Mouse (Mus musculus): ENCODE data around the gene Slc39a2. TPM values are rescaled to one million over a fixed set of nuclear protein-coding genes. Genes with fewer than 3 reads are reported as not detected.
A peak's percentile ranks its signal among the peaks of the same experiment; 100 is the strongest.

The Slc39a2 gene
- polyA plus RNA-seq, 1 experiment from 2014 or later, result 1.9 TPM

DNA sequence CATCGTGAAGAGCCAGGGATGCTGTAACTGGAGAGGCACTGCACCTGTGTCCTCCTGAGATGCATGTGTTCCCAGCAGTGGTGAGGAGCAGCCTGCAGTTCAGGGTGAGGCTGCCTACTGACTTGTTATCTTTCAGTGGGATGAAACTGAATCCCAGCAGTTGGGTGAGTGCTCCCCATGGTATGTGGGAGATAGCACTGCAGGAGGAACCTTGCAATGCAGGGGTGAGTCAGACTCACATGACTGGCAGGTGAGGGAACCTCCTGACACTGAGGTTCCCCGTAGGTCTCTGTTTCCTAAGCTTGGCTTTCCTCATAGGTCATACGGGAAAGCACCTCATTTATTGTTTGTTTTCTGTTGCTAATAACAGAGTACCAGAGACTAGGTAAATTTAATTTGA lies 15.2 kb upstream of the Slc39a2 start:
- no peak overlapping the region for H3K4me2 ChIP-seq (ENCODE audit: low read length)
- ATAC-seq, result no peak
- 85% methylated on average over 3 of the region's 3 CpGs for WGBS

DNA sequence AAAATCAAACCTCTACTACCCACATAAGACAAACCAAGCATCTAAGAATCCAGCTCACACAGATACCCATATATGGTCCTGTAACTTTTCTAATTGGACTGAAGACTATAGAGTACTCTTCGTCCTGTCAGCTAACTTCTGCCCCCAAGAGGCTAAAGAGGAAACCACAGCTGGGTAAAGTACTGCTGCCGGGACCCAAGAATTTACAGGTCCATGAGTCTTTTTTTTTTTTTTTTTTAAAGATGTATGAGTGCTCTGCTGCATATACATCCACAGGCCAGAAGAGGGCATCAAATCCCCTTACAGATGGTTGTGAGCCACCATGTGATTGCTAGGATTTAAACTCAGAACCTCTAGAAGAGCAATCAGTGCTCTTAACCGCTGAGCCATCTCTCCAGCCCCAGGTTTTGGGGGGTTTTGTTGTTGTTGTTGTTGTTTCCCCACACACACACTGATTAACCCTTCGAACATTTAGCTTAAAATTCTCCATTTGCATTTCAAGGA lies 9.1 kb upstream of the Slc39a2 start:
- Histone ChIP-seq H3K27ac (ENCODE audit: low read depth, low read length) (peak overlapping the region; percentile 83), H3K9ac (ENCODE audit: low read depth, low read length) (no peak overlapping the region), H3K27me3 (replicated peaks; ENCODE audit: control insufficient read depth, insufficient read depth, low read length) (no peaks in the 10 kb centered on the region), H3K4me2 (ENCODE audit: low read length) (peak overlapping the region; percentile 75), H3K4me1 (ENCODE audit: control insufficient read depth, insufficient read depth, low read depth, low read length) (peaks cover 12% of the 10 kb centered on the region), H3K9me3 (ENCODE audit: control insufficient read depth, low read length) (no peaks in the 10 kb centered on the region), H3K4me3 (ENCODE audit: low read length) (peak overlapping the region; percentile 74), H3K36me3 (ENCODE audit: control insufficient read depth, insufficient read depth, low read length) (peaks cover 10% of the 10 kb centered on the region; the same call in 1 of the 2 replicates)
- ATAC-seq, result peak; percentile 25
- under 1% methylated on average over 4 of the region's 4 CpGs for WGBS

More for the DNA sequence above, 15.2 kb upstream of the Slc39a2 start:
- no peak overlapping the region for H3K27ac ChIP-seq (ENCODE audit: low read depth, low read length)
- H3K9ac ChIP-seq (ENCODE audit: low read depth, low read length), result no peak overlapping the region
- H3K4me3 ChIP-seq (ENCODE audit: low read length), result no peak overlapping the region
- H3K9me3 ChIP-seq (ENCODE audit: control insufficient read depth, low read length), result no peaks in the 10 kb centered on the region
- H3K36me3 ChIP-seq (ENCODE audit: control insufficient read depth, insufficient read depth, low read length), result no peaks in the 10 kb centered on the region
- H3K27me3 ChIP-seq (replicated peaks; ENCODE audit: control insufficient read depth, insufficient read depth, low read length), result no peaks in the 10 kb centered on the region
- no peaks in the 10 kb centered on the region for H3K4me1 ChIP-seq (ENCODE audit: control insufficient read depth, insufficient read depth, low read depth, low read length)

GRCm38 (mm10) chr14:51884031-51884544 lies 8.6 kb upstream of the Slc39a2 start:
- Histone ChIP-seq H3K4me2 (ENCODE audit: low read length) (peak overlapping the region; percentile 75), H3K4me1 (ENCODE audit: control insufficient read depth, insufficient read depth, low read depth, low read length) (peaks cover 12% of the 10 kb centered on the region), H3K9ac (ENCODE audit: low read depth, low read length) (peak overlapping the region; percentile 75), H3K36me3 (ENCODE audit: control insufficient read depth, insufficient read depth, low read length) (peaks cover 12% of the 10 kb centered on the region), H3K4me3 (ENCODE audit: low read length) (peak overlapping the region; percentile 74), H3K27ac (ENCODE audit: low read depth, low read length) (peak overlapping the region; percentile 83), H3K27me3 (replicated peaks; ENCODE audit: control insufficient read depth, insufficient read depth, low read length) (no peaks in the 10 kb centered on the region), H3K9me3 (ENCODE audit: control insufficient read depth, low read length) (no peaks in the 10 kb centered on the region)
- no peak; the same call in none of the 2 replicates for ATAC-seq
- WGBS, result 3% methylated on average over 14 of the region's 14 CpGs

- Histone ChIP-seq H3K9me3 (ENCODE audit: control insufficient read depth, low read length) (no peaks in the 10 kb centered on the region), H3K36me3 (ENCODE audit: control insufficient read depth, insufficient read depth, low read length) (peaks cover 18% of the 10 kb centered on the region), H3K4me3 (ENCODE audit: low read length) (peak within 1 kb of the TSS; percentile 74), H3K4me1 (ENCODE audit: control insufficient read depth, insufficient read depth, low read depth, low read length) (peaks cover 12% of the 10 kb centered on the region), H3K27me3 (replicated peaks; ENCODE audit: control insufficient read depth, insufficient read depth, low read length) (no peaks in the 10 kb centered on the region), H3K9ac (ENCODE audit: low read depth, low read length) (peak within 1 kb of the TSS; percentile 75), H3K27ac (ENCODE audit: low read depth, low read length) (peak within 1 kb of the TSS; percentile 83), H3K4me2 (ENCODE audit: low read length) (peak within 1 kb of the TSS; percentile 75)
- under 1% methylated on average over 43 of the region's 43 CpGs for WGBS
- ATAC-seq, result peak; percentile 99
Observed at GRCm38 (mm10) chr14:51884598-51885331, 7.9 kb upstream of the Slc39a2 start, which contains the start of gene Mettl17. Mettl17 (plus strand) TSS chr14:51884842.

- Histone ChIP-seq H3K4me1 (ENCODE audit: control insufficient read depth, insufficient read depth, low read depth, low read length) (peaks cover 12% of the 10 kb centered on the region), H3K4me2 (ENCODE audit: low read length) (peak overlapping the region; percentile 75), H3K4me3 (ENCODE audit: low read length) (peak overlapping the region; percentile 74; the same call in 1 of the 2 replicates), H3K9me3 (ENCODE audit: control insufficient read depth, low read length) (no peaks in the 10 kb centered on the region), H3K27ac (ENCODE audit: low read depth, low read length) (no peak overlapping the region), H3K9ac (ENCODE audit: low read depth, low read length) (no peak overlapping the region), H3K27me3 (replicated peaks; ENCODE audit: control insufficient read depth, insufficient read depth, low read length) (no peaks in the 10 kb centered on the region), H3K36me3 (ENCODE audit: control insufficient read depth, insufficient read depth, low read length) (peaks cover 30% of the 10 kb centered on the region)
- ATAC-seq, result no peak
- WGBS, result 51% methylated on average over 6 of the region's 6 CpGs
Observed at GRCm38 (mm10) chr14:51886051-51886450, 6.6 kb upstream of the Slc39a2 start.

DNA sequence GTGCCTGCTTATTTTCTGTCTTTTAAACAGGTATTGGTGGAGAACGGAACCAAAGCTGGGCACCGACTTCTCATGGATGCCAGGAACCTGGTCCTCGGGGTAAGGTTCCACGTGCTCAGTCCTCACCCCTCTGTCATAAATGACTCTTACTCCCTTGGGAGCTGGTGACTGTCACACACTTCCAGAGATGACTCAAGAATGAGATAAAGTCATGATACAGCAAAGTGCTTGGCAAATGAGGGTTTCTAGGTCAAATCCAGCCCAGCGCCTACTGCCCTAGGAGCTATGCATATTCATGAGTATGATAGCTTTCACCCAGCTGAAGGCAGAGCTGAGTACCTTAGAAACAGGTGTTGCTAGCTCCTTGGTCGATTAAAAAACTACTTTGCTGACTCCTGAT lies 2.9 kb upstream of the Slc39a2 start:
- Histone ChIP-seq H3K9ac (ENCODE audit: low read depth, low read length) (no peak overlapping the region), H3K4me3 (ENCODE audit: low read length) (no peak overlapping the region), H3K27ac (ENCODE audit: low read depth, low read length) (no peak overlapping the region), H3K9me3 (ENCODE audit: control insufficient read depth, low read length) (no peaks in the 10 kb centered on the region), H3K36me3 (ENCODE audit: control insufficient read depth, insufficient read depth, low read length) (peaks cover 42% of the 10 kb centered on the region), H3K27me3 (replicated peaks; ENCODE audit: control insufficient read depth, insufficient read depth, low read length) (no peaks in the 10 kb centered on the region), H3K4me1 (ENCODE audit: control insufficient read depth, insufficient read depth, low read depth, low read length) (peaks cover 12% of the 10 kb centered on the region), H3K4me2 (ENCODE audit: low read length) (no peak overlapping the region)
- ATAC-seq, result no peak
- 87% methylated on average over 6 of the region's 6 CpGs for WGBS

- Histone ChIP-seq H3K9me3 (ENCODE audit: control insufficient read depth, low read length) (no peaks in the 10 kb centered on the region), H3K36me3 (ENCODE audit: control insufficient read depth, insufficient read depth, low read length) (peaks cover 38% of the 10 kb centered on the region), H3K4me1 (ENCODE audit: control insufficient read depth, insufficient read depth, low read depth, low read length) (no peaks in the 10 kb centered on the region), H3K4me3 (ENCODE audit: low read length) (no peak overlapping the region), H3K27ac (ENCODE audit: low read depth, low read length) (no peak overlapping the region), H3K27me3 (replicated peaks; ENCODE audit: control insufficient read depth, insufficient read depth, low read length) (no peaks in the 10 kb centered on the region), H3K9ac (ENCODE audit: low read depth, low read length) (no peak overlapping the region), H3K4me2 (ENCODE audit: low read length) (no peak overlapping the region)
- ATAC-seq, result no peak
- 46% methylated on average over 10 of the region's 10 CpGs for WGBS
Observed at GRCm38 (mm10) chr14:51893094-51893794, 555 bp downstream of the Slc39a2 start.

- ATAC-seq, result no peak
- H3K4me3 ChIP-seq (ENCODE audit: low read length), result no peak overlapping the region
- H3K27me3 ChIP-seq (replicated peaks; ENCODE audit: control insufficient read depth, insufficient read depth, low read length), result no peaks in the 10 kb centered on the region
- whole genome bisulfite sequencing, result 76% methylated on average over 3 of the region's 3 CpGs
- peaks cover 38% of the 10 kb centered on the region for H3K36me3 ChIP-seq (ENCODE audit: control insufficient read depth, insufficient read depth, low read length)
- no peaks in the 10 kb centered on the region for H3K9me3 ChIP-seq (ENCODE audit: control insufficient read depth, low read length)
- no peak overlapping the region for H3K27ac ChIP-seq (ENCODE audit: low read depth, low read length)
- H3K4me1 ChIP-seq (ENCODE audit: control insufficient read depth, insufficient read depth, low read depth, low read length), result no peaks in the 10 kb centered on the region
- H3K4me2 ChIP-seq (ENCODE audit: low read length), result no peak overlapping the region
- no peak overlapping the region for H3K9ac ChIP-seq (ENCODE audit: low read depth, low read length)
Observed at GRCm38 (mm10) chr14:51893809-51894208, 1.1 kb downstream of the Slc39a2 start.

GRCm38 (mm10) chr14:51895071-51895470 lies 2.4 kb downstream of the Slc39a2 start:
- ATAC-seq, result no peak
- Histone ChIP-seq H3K4me3 (ENCODE audit: low read length) (no peak overlapping the region), H3K4me2 (ENCODE audit: low read length) (no peak overlapping the region), H3K9me3 (ENCODE audit: control insufficient read depth, low read length) (no peaks in the 10 kb centered on the region), H3K36me3 (ENCODE audit: control insufficient read depth, insufficient read depth, low read length) (peaks cover 26% of the 10 kb centered on the region), H3K9ac (ENCODE audit: low read depth, low read length) (no peak overlapping the region), H3K27me3 (replicated peaks; ENCODE audit: control insufficient read depth, insufficient read depth, low read length) (no peaks in the 10 kb centered on the region), H3K27ac (ENCODE audit: low read depth, low read length) (no peak overlapping the region), H3K4me1 (ENCODE audit: control insufficient read depth, insufficient read depth, low read depth, low read length) (no peaks in the 10 kb centered on the region)
- WGBS, result 80% methylated on average over 14 of the region's 14 CpGs
